Mouse (Mus musculus) embryonic facial prominence, embryonic 12.5 days (tissue): ENCODE results near the gene Prkce. TPM values are rescaled to one million over a fixed set of nuclear protein-coding genes. Genes with fewer than 3 reads are reported as not detected.

Experiments
- ATAC-seq: fragments of 200-750 bp; cut with Nextera tagmentation; 2 replicates; pipeline ENCODE4 v1.8.0; 2017; ENCODE audit not compliant: insufficient number of reproducible peaks, insufficient read depth, low FRiP score, low TSS enrichment
- H3K27ac ChIP-seq: fragments of 300-500 bp; sonication (generic); 2 replicates; pipeline ENCODE4 v1.5.1; 2016; ENCODE audit warnings: mild to moderate bottlenecking
- H3K27me3 ChIP-seq: fragments of 300-500 bp; sonication (generic); 2 replicates; pipeline ENCODE4 v1.6.1; 2016; ENCODE audit warnings: mild to moderate bottlenecking, moderate library complexity
- H3K36me3 ChIP-seq: fragments of 300-500 bp; sonication (generic); 2 replicates; pipeline ENCODE4 v1.6.1; 2016; ENCODE audit warnings: mild to moderate bottlenecking
- H3K4me1 ChIP-seq: fragments of 300-500 bp; sonication (generic); 2 replicates; pipeline ENCODE4 v1.6.1; 2016
- H3K4me2 ChIP-seq: fragments of 300-500 bp; sonication (generic); replicated peaks from 2 replicates; pipeline ENCODE4 v1.6.1; 2016; ENCODE audit warnings: mild to moderate bottlenecking, moderate library complexity
- H3K4me3 ChIP-seq: fragments of 300-500 bp; sonication (generic); 2 replicates; pipeline ENCODE4 v1.5.1; 2016; ENCODE audit warnings: mild to moderate bottlenecking
- H3K9ac ChIP-seq: fragments of 300-500 bp; sonication (generic); 2 replicates; pipeline ENCODE4 v1.6.1; 2016; ENCODE audit warnings: mild to moderate bottlenecking, moderate library complexity
- H3K9me3 ChIP-seq: fragments of 300-500 bp; sonication (generic); 2 replicates; pipeline ENCODE4 v1.6.1; 2016; ENCODE audit warnings: mild to moderate bottlenecking, moderate library complexity
- WGBS: fragments of 180-500 bp; shearing (Covaris S2); methylation state at CpG from one replicate; pipeline ENCODE4 v1.1.7; 2016; 5-methylcytosine and 5-hydroxymethylcytosine counted together
- polyA plus RNA-seq: library from polyadenylated mRNA; unstranded; fragments of >200 nt; fragmentation: Nextera tagmentation; extraction: Ambion mirVana; gene quantifications from 2 replicates; pipeline ENCODE4 v1.2.1, GENCODE M21; 2016

Gene Prkce
- polyA plus RNA-seq, 1 experiment from 2014 or later, result 9.8 TPM

DNA sequence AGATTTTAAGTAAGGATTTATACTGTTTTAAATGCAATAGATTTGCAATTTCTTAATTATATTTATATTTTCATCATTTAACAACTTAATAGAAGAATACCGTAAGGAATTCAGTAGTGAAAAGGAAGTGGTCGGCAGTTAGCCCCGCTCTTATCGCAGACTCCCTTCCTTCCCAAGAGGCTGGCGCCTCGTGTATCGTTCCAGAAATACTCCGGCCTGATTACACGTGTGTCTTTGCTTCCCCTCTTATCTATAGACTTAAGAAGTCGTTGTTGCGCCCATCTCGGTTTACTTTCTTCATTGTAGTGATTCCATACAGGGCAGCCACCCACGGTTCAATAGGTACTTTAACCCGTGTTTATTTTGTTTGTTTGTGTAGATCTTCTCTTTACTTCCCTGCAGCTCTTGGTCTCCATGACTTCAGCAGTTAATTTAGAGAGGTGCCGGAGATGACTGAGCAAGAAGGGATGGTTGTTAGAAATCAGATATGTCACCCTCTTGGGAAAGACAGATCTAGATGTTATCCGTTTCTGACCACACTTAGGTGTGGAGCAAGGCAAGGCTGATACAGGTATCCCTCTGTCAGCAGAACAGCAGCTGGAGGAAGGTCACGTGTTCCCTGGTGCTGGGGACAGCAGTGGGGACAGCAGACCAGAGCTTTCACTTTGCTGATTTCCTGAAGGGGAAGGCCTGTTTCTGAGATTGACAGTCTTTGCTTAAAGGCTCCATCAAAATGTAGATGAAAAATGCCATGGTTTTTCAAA, 40.7 kb downstream of the Prkce start:
- WGBS, result 82% methylated on average over 17 of the region's 17 CpGs
- ATAC-seq, result no peak
- no peaks in the 10 kb centered on the region for H3K9me3 ChIP-seq

DNA sequence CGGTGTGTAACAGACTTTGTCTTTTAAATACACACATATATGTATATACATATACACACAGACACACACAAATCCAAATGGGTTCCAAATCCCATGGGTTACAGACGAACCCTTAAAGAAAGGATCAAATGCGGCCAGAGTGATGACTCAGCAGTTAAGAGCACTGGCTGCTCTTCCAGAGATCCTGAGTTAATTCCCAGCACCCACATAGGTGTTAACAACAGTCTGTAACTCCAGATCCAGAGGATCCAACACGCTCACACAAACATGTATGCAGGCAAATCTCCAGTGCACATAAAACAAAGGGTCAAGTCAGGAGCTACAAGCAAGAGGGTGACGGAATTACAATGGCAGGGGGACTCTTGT, 41.2 kb downstream of the Prkce start:
- Histone ChIP-seq H3K9me3 (no peaks in the 10 kb centered on the region), H3K36me3 (no peaks in the 10 kb centered on the region), H3K4me2 (no peak overlapping the region), H3K4me1 (peaks cover 1% of the 10 kb centered on the region; the same call in 1 of the 2 replicates), H3K4me3 (no peak overlapping the region), H3K27me3 (no peaks in the 10 kb centered on the region), H3K9ac (no peak overlapping the region), H3K27ac (no peak overlapping the region)
- ATAC-seq, result no peak
- 90% methylated on average over 5 of the region's 5 CpGs for WGBS

More for the DNA sequence above, 40.7 kb downstream of the Prkce start:
- Histone ChIP-seq H3K36me3 (no peaks in the 10 kb centered on the region), H3K9ac (no peak overlapping the region), H3K27me3 (no peaks in the 10 kb centered on the region), H3K4me2 (no peak overlapping the region), H3K27ac (no peak overlapping the region), H3K4me1 (peaks cover 5% of the 10 kb centered on the region; the same call in 1 of the 2 replicates), H3K4me3 (no peak overlapping the region)

DNA sequence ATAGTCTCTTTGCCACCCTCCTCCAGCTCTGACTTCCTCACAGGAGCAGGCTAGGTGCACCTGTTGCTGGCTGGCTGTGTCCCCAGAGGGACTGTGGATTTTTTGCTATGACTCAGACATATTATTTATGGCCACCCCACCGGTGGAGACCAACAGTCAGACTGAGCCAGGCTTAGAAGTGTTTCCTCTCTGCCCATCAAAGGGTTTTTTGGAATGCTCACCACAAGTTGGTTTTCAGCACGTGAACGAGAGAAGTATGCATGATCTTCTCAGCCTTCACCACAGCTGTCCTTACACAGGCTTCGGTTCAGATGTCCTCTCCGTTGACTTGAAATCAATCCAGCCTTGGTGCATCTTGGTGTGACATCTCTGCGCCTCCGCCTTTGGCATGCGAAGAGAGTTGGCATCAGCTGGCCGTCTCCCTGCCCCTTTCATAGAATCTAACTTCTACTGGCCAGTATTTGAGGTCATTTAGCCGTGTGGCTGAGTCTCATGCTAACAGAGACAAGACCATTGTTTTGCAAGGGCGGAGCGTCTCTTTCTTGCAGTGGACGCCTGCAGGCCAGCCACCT, 42.2 kb downstream of the Prkce start:
- H3K36me3 ChIP-seq, result no peaks in the 10 kb centered on the region
- H3K9me3 ChIP-seq, result no peaks in the 10 kb centered on the region
- H3K4me3 ChIP-seq, result no peak overlapping the region
- 86% methylated on average over 13 of the region's 13 CpGs for WGBS
- H3K27me3 ChIP-seq, result no peaks in the 10 kb centered on the region
- no peak for ATAC-seq
- H3K4me2 ChIP-seq, result no peak overlapping the region
- no peak overlapping the region for H3K27ac ChIP-seq
- peaks cover 2% of the 10 kb centered on the region; the same call in 1 of the 2 replicates for H3K4me1 ChIP-seq
- no peak overlapping the region for H3K9ac ChIP-seq

DNA sequence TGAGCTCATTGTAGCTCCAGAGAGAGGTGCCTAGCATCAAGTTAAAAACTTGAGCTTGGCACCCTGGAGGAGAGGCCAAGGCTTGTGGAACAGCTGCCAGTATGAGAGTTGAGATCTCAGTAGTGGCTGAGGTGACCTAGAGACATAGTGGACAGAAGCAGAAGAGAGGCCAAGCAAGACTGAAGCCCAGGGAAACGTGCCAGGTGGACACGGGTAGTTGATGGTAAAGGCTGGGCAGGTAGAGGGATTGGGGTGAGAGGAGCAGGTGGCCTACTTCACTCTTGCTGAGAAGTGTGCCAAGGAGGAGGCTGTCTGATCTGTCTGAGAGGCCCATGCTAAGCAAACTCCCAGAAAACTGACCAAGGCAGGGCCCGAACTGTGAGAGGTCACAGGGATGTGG, 44.6 kb downstream of the Prkce start:
- no peaks in the 10 kb centered on the region for H3K9me3 ChIP-seq
- ATAC-seq, result no peak
- H3K4me3 ChIP-seq, result no peak overlapping the region
- WGBS, result 96% methylated on average over 3 of the region's 3 CpGs
- H3K4me2 ChIP-seq, result no peak overlapping the region
- 0 out of 2 replicates have a peak, but pooled peaks cover 2% of the 10 kb centered on the region for H3K4me1 ChIP-seq
- no peaks in the 10 kb centered on the region for H3K36me3 ChIP-seq
- no peak overlapping the region for H3K27ac ChIP-seq
- no peak overlapping the region for H3K9ac ChIP-seq
- no peaks in the 10 kb centered on the region for H3K27me3 ChIP-seq

DNA sequence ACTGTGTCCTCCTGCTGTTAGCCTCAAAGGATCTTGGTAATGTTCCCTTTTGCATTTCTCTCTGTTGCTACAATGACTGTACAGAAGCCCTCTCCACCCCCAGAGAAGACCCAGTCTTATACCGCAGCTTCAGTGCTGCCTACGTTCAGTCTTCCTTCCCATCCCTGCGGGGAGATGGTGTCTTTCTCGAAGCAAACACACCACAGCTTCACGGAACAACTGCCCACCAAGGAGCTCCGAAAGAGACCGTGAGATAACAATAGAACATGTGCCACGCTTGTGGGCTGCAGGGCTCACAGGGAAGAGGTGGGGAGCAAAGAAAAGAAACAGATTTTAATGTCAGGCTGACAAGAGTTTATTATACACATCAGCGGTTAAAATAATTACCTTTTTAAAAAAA, 46.7 kb downstream of the Prkce start:
- ATAC-seq, result no peak
- Histone ChIP-seq H3K4me3 (no peak overlapping the region), H3K36me3 (no peaks in the 10 kb centered on the region), H3K27me3 (no peaks in the 10 kb centered on the region), H3K27ac (no peak overlapping the region), H3K4me2 (no peak overlapping the region), H3K4me1 (0 out of 2 replicates have a peak, but pooled peaks cover 2% of the 10 kb centered on the region), H3K9me3 (no peaks in the 10 kb centered on the region), H3K9ac (no peak overlapping the region)
- 63% methylated on average over 9 of the region's 9 CpGs for WGBS

DNA sequence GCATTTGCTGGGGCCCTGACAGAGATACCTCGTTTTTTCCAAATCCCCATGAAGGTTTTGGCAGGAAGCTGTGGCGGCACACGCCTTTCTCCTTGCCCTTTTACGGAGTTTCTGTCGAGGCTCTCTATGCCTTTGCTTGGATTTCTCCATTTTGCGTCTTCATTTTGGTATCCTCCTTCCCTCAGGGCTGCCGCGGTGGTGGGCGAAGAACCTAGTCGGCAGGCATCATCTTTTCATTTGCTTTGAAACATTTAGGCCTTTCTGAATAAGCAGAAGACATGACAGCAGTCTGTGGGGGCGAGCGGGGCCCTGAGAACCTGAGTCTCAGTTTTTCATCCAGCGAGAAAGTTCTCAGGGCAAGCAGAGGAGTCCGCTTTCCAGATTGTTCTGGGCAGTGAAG, 47.2 kb downstream of the Prkce start:
- H3K4me2 ChIP-seq, result no peak overlapping the region
- H3K9me3 ChIP-seq, result no peaks in the 10 kb centered on the region
- 0 out of 2 replicates have a peak, but pooled peaks cover 2% of the 10 kb centered on the region for H3K4me1 ChIP-seq
- no peaks in the 10 kb centered on the region for H3K27me3 ChIP-seq
- no peak overlapping the region for H3K4me3 ChIP-seq
- H3K9ac ChIP-seq, result no peak overlapping the region
- H3K36me3 ChIP-seq, result no peaks in the 10 kb centered on the region
- no peak overlapping the region for H3K27ac ChIP-seq
- WGBS, result 84% methylated on average over 14 of the region's 14 CpGs
- ATAC-seq, result no peak

DNA sequence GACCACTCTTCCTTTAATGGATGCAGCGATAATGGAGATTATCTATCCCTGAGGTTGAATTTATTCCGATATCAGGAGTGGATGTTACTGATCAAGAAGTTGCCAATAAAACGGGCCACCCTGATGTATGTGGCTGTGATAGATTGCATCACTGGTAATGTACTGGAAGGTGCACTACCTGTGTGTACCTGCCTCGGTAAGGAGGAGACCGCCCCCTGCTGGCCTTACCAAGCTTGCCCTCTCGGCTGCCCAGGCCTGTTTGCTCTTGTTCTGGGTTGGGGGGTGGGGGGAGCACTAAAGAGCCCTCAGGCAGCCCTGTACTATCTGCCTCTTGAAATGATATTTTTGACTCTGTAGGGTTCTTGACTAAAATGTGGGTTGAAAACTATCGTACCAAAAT, 48.2 kb downstream of the Prkce start:
- H3K36me3 ChIP-seq, result no peaks in the 10 kb centered on the region
- no peak overlapping the region for H3K27ac ChIP-seq
- H3K4me3 ChIP-seq, result no peak overlapping the region
- no peak for ATAC-seq
- H3K4me2 ChIP-seq, result no peak overlapping the region
- 83% methylated on average over 7 of the region's 7 CpGs for WGBS
- 0 out of 2 replicates have a peak, but pooled peaks cover 2% of the 10 kb centered on the region for H3K4me1 ChIP-seq
- no peaks in the 10 kb centered on the region for H3K27me3 ChIP-seq
- H3K9ac ChIP-seq, result no peak overlapping the region
- H3K9me3 ChIP-seq, result no peaks in the 10 kb centered on the region

DNA sequence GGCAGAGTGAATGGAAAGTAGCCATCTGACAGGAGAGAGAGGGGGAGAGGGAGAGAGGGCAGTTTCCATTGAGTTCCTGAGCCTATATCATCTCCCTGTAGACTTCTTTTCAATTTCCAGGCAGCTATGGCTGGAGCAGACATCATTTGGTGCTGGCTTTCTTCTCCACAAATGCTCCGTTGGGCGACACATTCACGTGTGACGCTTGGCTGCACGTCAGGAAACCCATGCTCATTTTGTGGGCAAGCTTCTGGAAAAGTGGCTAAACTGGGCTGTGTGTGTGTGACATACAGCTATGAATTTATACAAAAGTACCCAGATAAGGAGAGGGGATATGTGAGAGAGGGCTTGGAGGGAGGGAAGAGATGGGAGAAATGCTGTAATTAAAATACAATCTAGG, 49.9 kb downstream of the Prkce start:
- H3K9ac ChIP-seq, result no peak overlapping the region
- no peaks in the 10 kb centered on the region for H3K27me3 ChIP-seq
- H3K9me3 ChIP-seq, result no peaks in the 10 kb centered on the region
- H3K36me3 ChIP-seq, result no peaks in the 10 kb centered on the region
- H3K27ac ChIP-seq, result no peak overlapping the region
- no peak for ATAC-seq
- no peak overlapping the region for H3K4me2 ChIP-seq
- WGBS, result 82% methylated on average over 5 of the region's 5 CpGs
- H3K4me1 ChIP-seq, result 0 out of 2 replicates have a peak, but pooled peaks cover 2% of the 10 kb centered on the region
- H3K4me3 ChIP-seq, result no peak overlapping the region

DNA sequence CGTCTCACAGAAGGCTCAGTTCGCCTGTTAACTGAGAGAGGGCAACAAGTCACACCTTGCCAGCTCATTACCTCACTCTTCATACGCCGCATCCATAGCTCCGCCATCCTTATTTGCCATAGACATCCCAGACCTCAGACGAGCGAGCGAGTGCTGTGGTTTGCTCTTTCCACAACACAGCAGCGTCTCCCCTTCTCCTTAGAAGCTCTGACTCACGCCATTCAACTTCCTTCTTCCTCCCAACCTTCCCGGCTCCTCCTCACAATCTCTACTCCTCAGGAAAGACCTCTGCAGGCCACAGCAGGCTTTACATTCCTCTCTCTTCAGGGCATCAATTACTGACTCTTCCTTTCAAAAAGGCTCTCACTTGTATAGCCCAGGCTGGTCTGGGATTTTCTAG, 51.0 kb downstream of the Prkce start:
- Histone ChIP-seq H3K9me3 (no peaks in the 10 kb centered on the region), H3K27ac (no peak overlapping the region), H3K4me3 (no peak overlapping the region), H3K36me3 (no peaks in the 10 kb centered on the region), H3K27me3 (no peaks in the 10 kb centered on the region), H3K9ac (no peak overlapping the region), H3K4me1 (0 out of 2 replicates have a peak, but pooled peaks cover 2% of the 10 kb centered on the region), H3K4me2 (no peak overlapping the region)
- WGBS, result 87% methylated on average over 11 of the region's 11 CpGs
- no peak for ATAC-seq

DNA sequence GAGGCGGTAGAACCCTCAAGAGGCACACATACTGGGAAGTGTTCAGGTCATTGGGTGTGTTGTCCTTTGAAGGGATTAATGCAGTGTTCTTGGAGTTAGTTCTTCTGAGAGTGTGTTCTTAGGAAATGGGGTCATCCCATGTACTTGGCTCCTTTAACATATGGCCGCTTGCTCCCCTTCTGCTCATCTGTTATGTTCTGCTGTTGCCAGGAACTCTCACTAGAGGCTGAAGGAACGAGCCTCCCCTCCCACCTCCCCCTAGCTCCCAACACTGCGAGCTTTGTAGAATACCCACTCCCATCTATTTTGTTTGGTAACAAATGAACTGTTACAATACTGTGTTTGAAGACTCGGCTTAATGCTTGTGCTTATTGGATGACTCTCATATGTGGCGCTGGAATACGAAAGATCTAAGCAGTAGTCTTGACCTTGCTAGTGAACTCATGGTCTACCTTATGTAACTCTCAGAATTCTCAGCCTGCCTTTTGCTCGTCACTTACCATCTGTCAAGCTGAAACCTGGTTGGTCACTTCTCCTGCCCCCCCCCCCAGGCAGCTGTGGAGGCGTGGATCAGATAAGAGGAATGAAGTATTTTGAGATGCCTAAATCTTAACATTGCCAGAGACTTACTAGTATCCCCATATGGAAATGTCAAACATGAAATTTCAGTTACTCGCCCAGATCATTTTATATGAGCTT, 58.1 kb downstream of the Prkce start:
- Histone ChIP-seq H3K27ac (no peak overlapping the region), H3K4me3 (no peak overlapping the region), H3K27me3 (no peaks in the 10 kb centered on the region), H3K4me2 (no peak overlapping the region), H3K36me3 (no peaks in the 10 kb centered on the region), H3K4me1 (no peaks in the 10 kb centered on the region), H3K9me3 (no peaks in the 10 kb centered on the region), H3K9ac (no peak overlapping the region)
- ATAC-seq, result no peak
- 78% methylated on average over 10 of the region's 10 CpGs for WGBS

DNA sequence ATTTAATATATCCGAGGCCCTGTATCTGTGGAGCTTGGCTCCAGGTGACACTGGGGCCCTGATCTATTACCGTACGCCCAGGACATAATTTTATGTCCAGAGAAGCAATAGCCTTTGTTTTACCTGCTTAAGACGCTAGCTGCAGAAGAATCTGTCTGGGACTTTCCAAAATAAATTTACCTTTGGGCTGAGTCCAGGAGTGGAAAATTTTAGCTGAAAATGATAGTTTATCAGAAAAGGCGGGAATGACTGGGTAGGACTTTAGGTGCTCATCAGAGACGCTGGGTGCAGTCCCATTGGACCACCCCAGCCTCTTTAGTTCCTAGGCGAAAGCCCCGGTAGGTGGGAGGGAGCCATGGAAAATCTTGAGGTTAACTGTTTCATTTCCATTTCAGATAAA, 58.6 kb downstream of the Prkce start:
- H3K27ac ChIP-seq, result no peak overlapping the region
- no peaks in the 10 kb centered on the region for H3K36me3 ChIP-seq
- no peak overlapping the region for H3K9ac ChIP-seq
- no peaks in the 10 kb centered on the region for H3K9me3 ChIP-seq
- no peak for ATAC-seq
- 78% methylated on average over 8 of the region's 8 CpGs for WGBS
- H3K4me2 ChIP-seq, result no peak overlapping the region
- H3K4me1 ChIP-seq, result no peaks in the 10 kb centered on the region
- no peaks in the 10 kb centered on the region for H3K27me3 ChIP-seq
- no peak overlapping the region for H3K4me3 ChIP-seq

DNA sequence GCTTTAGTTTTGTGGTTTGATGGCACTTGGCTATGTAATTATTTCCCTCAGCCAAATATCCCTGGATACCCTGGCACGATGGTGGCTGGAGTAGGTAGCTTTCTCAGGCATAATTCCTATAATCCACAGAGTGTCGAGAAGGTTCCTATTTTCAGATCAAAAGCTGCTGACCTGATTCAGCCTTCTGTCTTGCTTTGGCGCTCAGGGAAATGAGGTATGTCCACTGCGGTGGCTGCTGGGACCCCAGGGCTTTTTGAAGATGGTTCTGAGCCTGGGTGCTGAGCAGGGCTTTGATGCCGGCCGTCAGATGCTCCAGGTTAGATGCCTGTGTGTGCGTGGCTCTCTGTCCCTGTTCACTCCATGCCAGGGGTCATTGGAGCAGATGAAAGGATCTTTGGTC, 59.0 kb downstream of the Prkce start:
- ATAC-seq, result no peak
- Histone ChIP-seq H3K4me2 (no peak overlapping the region), H3K9me3 (no peaks in the 10 kb centered on the region), H3K9ac (no peak overlapping the region), H3K27me3 (no peaks in the 10 kb centered on the region), H3K36me3 (no peaks in the 10 kb centered on the region), H3K4me1 (no peaks in the 10 kb centered on the region), H3K27ac (no peak overlapping the region), H3K4me3 (no peak overlapping the region)
- 79% methylated on average over 7 of the region's 7 CpGs for WGBS
